Comparison of ENCODE assay signal across 8 mouse cellular contexts in genomic region chr6:122595637-122596036, GRCm38 (mm10). TPM values are rescaled to one million over a fixed set of nuclear protein-coding genes. Genes with fewer than 3 reads are reported as not detected.
DNase-seq lines count a peak whose midpoint lies in the region; ATAC-seq lines count a peak whose summit lies in the region.

No protein-coding gene starts in this region.

- no peak overlapping the region for H3K9ac ChIP-seq in stomach, embryonic 15.5 days

- H3K27ac ChIP-seq in stomach, embryonic 15.5 days, result no peak overlapping the region

- H3K4me2 ChIP-seq in stomach, embryonic 15.5 days, result no peak overlapping the region

- intact Hi-C loops in heart, postnatal 25 days (cut with DNase I), result loop anchor here (1.0 kb wide), 1 partner anchor 38 kb away; no protein-coding TSS in a partner anchor

- peak; percentile 94 for DNase-seq in heart, adult 11 months
- DNase-seq in heart, postnatal 25 days (ENCODE audit: low spot score), result no peak
- DNase-seq in B cell, adult 2 months, result peak; percentile 26 to 41
- DNase-seq in brain, adult 2 months (ENCODE audit: low read depth, low spot score), result peak; percentile 49
- DNase-seq in kidney, adult 18-20 months, result peak; percentile 31
- DNase-seq in lung, postnatal 14 days, result peak; percentile 33
- no peak for DNase-seq in spleen, adult 18-20 months

- H3K27me3 ChIP-seq in stomach, embryonic 15.5 days (replicated peaks), result no peaks in the 10 kb centered on the region

- no peak overlapping the region for H3K4me3 ChIP-seq in stomach, embryonic 15.5 days (replicated peaks)

- H3K4me1 ChIP-seq in stomach, embryonic 15.5 days, result no peaks in the 10 kb centered on the region

- H3K9me3 ChIP-seq in stomach, embryonic 15.5 days, result no peaks in the 10 kb centered on the region

- ATAC-seq in stomach, embryonic 15.5 days (ENCODE audit: insufficient read depth, low FRiP score, low read depth), result peak; percentile 41; the same call in 1 of the 2 replicates

- no peaks in the 10 kb centered on the region for H3K36me3 ChIP-seq in stomach, embryonic 15.5 days

- WGBS in stomach, embryonic 15.5 days, result 17% methylated on average over 7 of the region's 7 CpGs

RNA-seq across cellular contexts. Expression of gene Apobec1, which starts 6.6 kb away (rescaled TPM):
- 1 to 10 TPM; 3.5 to 5.2 TPM for total RNA-seq in heart, postnatal 25 days (2021)
- polyA plus RNA-seq in stomach, embryonic 15.5 days (2015; fragmentation: Nextera tagmentation; extraction: Ambion mirVana), result 4.5 and 5.0 TPM in 2 replicates

RNA-seq across cellular contexts. Expression of gene Gdf3, which starts 14.2 kb away (rescaled TPM):
- not detected for total RNA-seq in heart, postnatal 25 days (2021)
- 0.22 and 0.27 TPM in 2 replicates for polyA plus RNA-seq in stomach, embryonic 15.5 days (2015; fragmentation: Nextera tagmentation; extraction: Ambion mirVana)

RNA-seq across cellular contexts. Expression of gene Dppa3, which starts 30.6 kb away (rescaled TPM):
- not detected for total RNA-seq in heart, postnatal 25 days (2021)
- polyA plus RNA-seq in stomach, embryonic 15.5 days (2015; fragmentation: Nextera tagmentation; extraction: Ambion mirVana), result not detected in 2 replicates

RNA-seq across cellular contexts. Expression of gene Aicda, which starts 42.0 kb away (rescaled TPM):
- total RNA-seq in heart, postnatal 25 days (2021), result not detected
- polyA plus RNA-seq in stomach, embryonic 15.5 days (2015; fragmentation: Nextera tagmentation; extraction: Ambion mirVana), result 0.13 TPM in 1 of 2 replicates, not detected in the other

Comparison
In these comparisons a context has a peak if more than half of its experiments do, and no peak if none do; other contexts are left out.
1. DNase-seq: peak in heart, adult 11 months (single experiment), B cell, adult 2 months (2 of 2), brain, adult 2 months (single experiment), kidney, adult 18-20 months (single experiment) and lung, postnatal 14 days (single experiment); none in heart, postnatal 25 days (single experiment) and spleen, adult 18-20 months (0 of 2).